Mouse (Mus musculus) limb, embryonic 11.5 days (tissue): ENCODE measurements around the gene C2cd6. TPM values are rescaled to one million over a fixed set of nuclear protein-coding genes. Genes with fewer than 3 reads are reported as not detected.

ENCODE experiments used
- ATAC-seq: fragments of 200-750 bp; cut with Nextera tagmentation; 2 replicates; pipeline ENCODE4 v1.8.0; 2017; ENCODE audit warnings: low read depth; ENCODE audit not compliant: insufficient number of reproducible peaks, low FRiP score, low TSS enrichment
- DNase-seq: peaks from one replicate; pipeline ENCODE4 v3.0.0-alpha.2; 2015; ENCODE audit warnings: low spot score
- H3K27ac ChIP-seq: fragments of 300-500 bp; sonication (generic); replicated peaks from 2 replicates; pipeline ENCODE4 v1.5.1; 2014; ENCODE audit warnings: low read depth, mild to moderate bottlenecking, low read length
- H3K27me3 ChIP-seq: fragments of 300-500 bp; sonication (generic); 2 replicates; pipeline ENCODE4 v1.6.1; 2014; ENCODE audit warnings: mild to moderate bottlenecking, low read length, mixed read lengths; ENCODE audit not compliant: control insufficient read depth, insufficient read depth
- H3K36me3 ChIP-seq: fragments of 300-500 bp; sonication (generic); 2 replicates; pipeline ENCODE4 v1.6.1; 2014; ENCODE audit warnings: mild to moderate bottlenecking, low read length, moderate library complexity, mixed read lengths; ENCODE audit not compliant: control insufficient read depth, insufficient read depth
- H3K4me1 ChIP-seq: fragments of 300-500 bp; sonication (generic); 2 replicates; pipeline ENCODE4 v1.6.1; 2014; ENCODE audit warnings: low read length, mixed read lengths; ENCODE audit not compliant: control insufficient read depth, insufficient read depth
- H3K4me2 ChIP-seq: fragments of 300-500 bp; sonication (generic); 2 replicates; pipeline ENCODE4 v1.6.1; 2014; ENCODE audit warnings: low read depth, mild to moderate bottlenecking, moderate library complexity; ENCODE audit not compliant: severe bottlenecking
- H3K4me3 ChIP-seq: fragments of 300-500 bp; sonication (generic); 2 replicates; pipeline ENCODE4 v1.5.1; 2014; ENCODE audit warnings: low read depth, low read length
- H3K9ac ChIP-seq: fragments of 300-500 bp; sonication (generic); 2 replicates; pipeline ENCODE4 v1.6.1; 2014; ENCODE audit warnings: mild to moderate bottlenecking, low read length
- H3K9me3 ChIP-seq: fragments of 300-500 bp; sonication (generic); 2 replicates; pipeline ENCODE4 v1.6.1; 2016; ENCODE audit warnings: low read length; ENCODE audit not compliant: control insufficient read depth
- WGBS: fragments of 180-500 bp; shearing (Covaris S2); extraction: QIAGEN DNeasy Blood & Tissue Kit; methylation state at CpG from one replicate; pipeline ENCODE4 v1.1.7; 2014; 5-methylcytosine and 5-hydroxymethylcytosine counted together
- polyA plus RNA-seq: library from polyadenylated mRNA; unstranded; fragments of >200 nt; fragmentation: Nextera tagmentation; extraction: Ambion mirVana; gene quantifications from 2 replicates; pipeline ENCODE4 v1.2.1, GENCODE M21; 2014

Gene C2cd6
- not detected in 2 replicates for polyA plus RNA-seq

DNA sequence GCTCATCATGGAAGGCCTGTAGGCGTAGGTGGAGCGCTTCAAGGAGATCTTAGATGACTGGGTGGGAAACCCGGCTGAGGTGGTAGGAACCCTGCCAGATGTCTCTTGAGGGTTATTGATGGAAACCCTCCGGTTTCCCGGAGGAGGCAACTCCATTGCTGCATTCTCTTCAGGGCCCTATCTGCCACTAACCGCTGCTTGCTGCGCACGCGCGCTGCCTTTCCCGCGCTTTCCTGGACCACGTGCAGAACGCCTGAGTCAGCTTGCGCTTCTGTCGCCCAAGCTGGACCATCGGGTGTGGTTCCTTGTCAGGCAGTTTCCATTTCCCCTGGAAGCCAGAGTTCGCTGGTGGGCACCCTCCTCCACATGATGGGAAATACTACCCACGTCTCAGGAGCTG is at the start of gene C2cd6:
TSS of gene C2cd6 (minus strand) at position 196 of the 400 bp plus-strand sequence.
- DNase-seq = no peak
- no peaks in the 10 kb centered on the region for H3K4me1 ChIP-seq
- H3K4me2 ChIP-seq = no peak within 1 kb of the TSS
- H3K9me3 ChIP-seq = no peaks in the 10 kb centered on the region
- no peak within 1 kb of the TSS for H3K4me3 ChIP-seq
- H3K9ac ChIP-seq = no peak within 1 kb of the TSS
- H3K27me3 ChIP-seq = no peaks in the 10 kb centered on the region
- no peaks in the 10 kb centered on the region for H3K36me3 ChIP-seq
- no peak for ATAC-seq
- no peak within 1 kb of the TSS for H3K27ac ChIP-seq
- WGBS = 91% methylated on average over 19 of the region's 19 CpGs

- Histone ChIP-seq H3K27ac (no peak overlapping the region), H3K36me3 (no peaks in the 10 kb centered on the region), H3K27me3 (no peaks in the 10 kb centered on the region), H3K4me3 (no peak overlapping the region), H3K4me1 (no peaks in the 10 kb centered on the region), H3K9me3 (no peaks in the 10 kb centered on the region), H3K9ac (no peak overlapping the region), H3K4me2 (no peak overlapping the region)
- DNase-seq (peak; percentile 79), ATAC-seq (no peak)
Observed at GRCm38 (mm10) chr1:59142809-59143208, 48.1 kb upstream of the C2cd6 start.

GRCm38 (mm10) chr1:59134419-59134818 is 39.7 kb upstream of the C2cd6 start:
- no peak for ATAC-seq
- H3K27me3 ChIP-seq = no peaks in the 10 kb centered on the region
- DNase-seq = no peak
- H3K4me2 ChIP-seq = no peak overlapping the region
- no peaks in the 10 kb centered on the region for H3K36me3 ChIP-seq
- H3K9ac ChIP-seq = no peak overlapping the region
- no peaks in the 10 kb centered on the region for H3K4me1 ChIP-seq
- H3K9me3 ChIP-seq = no peaks in the 10 kb centered on the region
- 83% methylated on average over 5 of the region's 5 CpGs for WGBS
- H3K27ac ChIP-seq = no peak overlapping the region
- H3K4me3 ChIP-seq = no peak overlapping the region

- Histone ChIP-seq H3K27me3 (no peaks in the 10 kb centered on the region), H3K4me3 (no peak overlapping the region), H3K4me1 (no peaks in the 10 kb centered on the region), H3K36me3 (no peaks in the 10 kb centered on the region), H3K27ac (no peak overlapping the region), H3K9ac (no peak overlapping the region), H3K4me2 (no peak overlapping the region), H3K9me3 (no peaks in the 10 kb centered on the region)
- ATAC-seq (no peak), DNase-seq (no peak)
- 75% methylated on average over 7 of the region's 7 CpGs for WGBS
Observed at GRCm38 (mm10) chr1:59128879-59129278, 34.2 kb upstream of the C2cd6 start.

- WGBS = 70% methylated on average over 5 of the region's 5 CpGs
- no peaks in the 10 kb centered on the region for H3K36me3 ChIP-seq
- no peak for DNase-seq
Observed at GRCm38 (mm10) chr1:59125558-59125957, 30.9 kb upstream of the C2cd6 start.

DNA sequence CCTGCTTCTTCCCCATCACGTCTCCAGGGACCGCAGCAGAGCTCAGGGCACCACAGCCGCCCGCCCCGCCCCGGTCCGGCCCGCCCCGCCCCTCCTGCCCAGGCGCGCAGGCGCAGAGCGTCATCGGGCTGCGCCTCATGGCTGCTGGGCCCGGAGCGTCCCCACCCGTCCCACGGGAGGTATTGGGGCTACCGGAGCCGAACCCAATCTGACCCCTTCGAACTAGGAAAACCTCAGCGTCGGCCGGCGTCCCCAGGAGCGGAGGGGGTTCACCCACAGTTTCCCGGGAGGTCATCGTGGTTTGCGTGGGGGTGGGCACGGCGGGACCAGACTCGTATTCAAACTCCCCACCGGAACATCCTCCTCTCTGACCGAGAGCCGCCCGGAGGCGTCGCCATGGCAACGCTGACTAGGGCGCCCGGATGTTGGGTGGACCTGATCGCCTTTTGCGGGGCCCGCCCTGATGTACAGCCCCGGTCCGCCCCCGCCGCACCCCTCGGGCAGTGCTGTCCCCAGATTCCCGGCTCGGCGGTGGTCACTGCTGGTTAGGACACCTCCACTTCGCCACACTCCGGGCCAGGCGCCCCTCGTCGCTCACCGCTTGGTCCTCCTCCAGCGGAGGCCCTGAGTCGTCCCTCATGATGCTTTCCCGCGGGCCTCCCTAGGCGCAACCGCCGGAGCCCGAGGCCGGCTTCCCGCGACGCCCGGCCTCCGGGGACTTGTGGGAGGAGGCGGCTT is 25.2 kb upstream of the C2cd6 start, which contains the start of gene Tmem237:
TSS of gene Tmem237 (minus strand) at position 689 of the 738 bp plus-strand sequence.
- WGBS = under 1% methylated on average over 59 of the region's 74 CpGs
- Histone ChIP-seq H3K27ac (peak within 1 kb of the TSS; percentile 54; the same call in 1 of the 2 replicates), H3K4me3 (peak within 1 kb of the TSS; percentile 66), H3K9ac (peak within 1 kb of the TSS; percentile 93), H3K36me3 (no peaks in the 10 kb centered on the region), H3K4me2 (peak within 1 kb of the TSS; percentile 85), H3K9me3 (no peaks in the 10 kb centered on the region), H3K27me3 (no peaks in the 10 kb centered on the region), H3K4me1 (no peaks in the 10 kb centered on the region)
- DNase-seq = peak; percentile 95
- ATAC-seq = peak; percentile 98

More at GRCm38 (mm10) chr1:59125558-59125957, 30.9 kb upstream of the C2cd6 start:
- ATAC-seq = no peak
- H3K4me1 ChIP-seq = no peaks in the 10 kb centered on the region
- H3K27me3 ChIP-seq = no peaks in the 10 kb centered on the region
- H3K9ac ChIP-seq = no peak overlapping the region
- no peak overlapping the region for H3K4me3 ChIP-seq
- H3K27ac ChIP-seq = no peak overlapping the region
- no peak overlapping the region for H3K4me2 ChIP-seq
- H3K9me3 ChIP-seq = no peaks in the 10 kb centered on the region

- no peaks in the 10 kb centered on the region for H3K9me3 ChIP-seq
- H3K27ac ChIP-seq = no peak overlapping the region
- ATAC-seq (no peak), DNase-seq (no peak)
- H3K4me3 ChIP-seq = no peak overlapping the region
- WGBS = 82% methylated on average over 8 of the region's 8 CpGs
- no peak overlapping the region for H3K4me2 ChIP-seq
- no peaks in the 10 kb centered on the region for H3K4me1 ChIP-seq
- no peaks in the 10 kb centered on the region for H3K27me3 ChIP-seq
- no peak overlapping the region for H3K9ac ChIP-seq
- H3K36me3 ChIP-seq = no peaks in the 10 kb centered on the region
Observed at GRCm38 (mm10) chr1:59110524-59110923, 15.8 kb upstream of the C2cd6 start.

- Histone ChIP-seq H3K4me3 (no peak overlapping the region), H3K9me3 (no peaks in the 10 kb centered on the region), H3K9ac (no peak overlapping the region), H3K4me2 (no peak overlapping the region), H3K4me1 (no peaks in the 10 kb centered on the region), H3K27ac (no peak overlapping the region), H3K27me3 (no peaks in the 10 kb centered on the region), H3K36me3 (no peaks in the 10 kb centered on the region)
- WGBS = 92% methylated on average over 6 of the region's 6 CpGs
- no peak for DNase-seq
- ATAC-seq = no peak
Observed at GRCm38 (mm10) chr1:59102071-59102470, 7.4 kb upstream of the C2cd6 start.
